Mouse (Mus musculus): ENCODE measurements around the gene Cryzl2.

GRCm38 (mm10) chr1:157522322-157522721 lies 63.9 kb downstream of the Cryzl2 start:
- TF ChIP-seq POLR2A (IDR thresholded peaks at IDR 0.05; ENCODE audit: borderline replicate concordance, extremely low read depth, insufficient read depth, insufficient read length, poor library complexity, severe bottlenecking): no peak
- TF ChIP-seq CTCF (IDR thresholded peaks at IDR 0.05; ENCODE audit: borderline replicate concordance, extremely low read depth, insufficient read depth, insufficient read length): no peak
